Mouse (Mus musculus) left cerebral cortex, postnatal 25 days (tissue): ENCODE results near the gene Cd28. TPM values are rescaled to one million over a fixed set of nuclear protein-coding genes. Genes with fewer than 3 reads are reported as not detected.

Source experiments
- DNase-seq, 2 experiments: peaks; one replicate each; pipeline ENCODE4 v3.0.0; 2022; ENCODE audit warnings: low spot score in 2 of 2, mixed read lengths in 1 of 2
- intact Hi-C: fragments of 180-260 bp; cut with DNase I; formaldehyde crosslinking; loops from one replicate; pipeline ENCODE4 v1.15.1; 2025
- total RNA-seq, 2 experiments: library from RNA; stranded (reverse); gene quantifications; 2 replicates each; pipeline ENCODE4 v1.2.3; 2021

Gene Cd28
- total RNA-seq, 2 experiments from 2014 or later, result 0.09 to 0.37 TPM

DNA sequence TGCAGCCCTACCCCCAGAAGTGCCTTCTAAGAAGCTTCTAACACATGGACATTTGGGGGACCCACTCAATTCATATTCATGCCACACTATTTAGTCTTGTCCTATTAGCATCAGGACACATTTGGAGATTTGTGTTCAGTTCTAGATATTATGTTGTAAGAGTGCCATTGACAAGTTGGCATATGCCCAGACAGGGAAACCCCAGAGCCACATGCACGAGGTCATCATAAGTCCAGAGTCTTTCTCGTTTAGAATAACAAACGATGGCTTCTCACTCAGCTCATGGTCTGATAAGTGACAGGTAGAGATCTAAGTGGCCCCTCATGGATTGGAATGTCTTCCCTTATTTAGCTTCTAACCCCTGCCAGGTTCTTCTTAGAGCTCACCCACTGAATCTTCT lies 105.0 kb downstream of the Cd28 start:
- intact Hi-C loops, result no loop called here
- no peak for DNase-seq

Other genes starting within 250 kb of the Cd28 start
- 10 to 100 TPM; 79.6 to 89.1 TPM for gene Raph1, start 149.7 kb upstream of the Cd28 start, total RNA-seq
- gene Ctla4, start 170.2 kb downstream of the Cd28 start, total RNA-seq, result not detected